Mouse (Mus musculus) heart, postnatal 4 days (tissue): Measurements from ENCODE around the gene Wnt2b. TPM values are rescaled to one million over a fixed set of nuclear protein-coding genes. Genes with fewer than 3 reads are reported as not detected.

Experiments
- DNase-seq: peaks from one replicate; pipeline ENCODE4 v3.0.0; 2021
- total RNA-seq, 2 experiments: library from RNA; stranded (reverse); gene quantifications; 2 replicates each; pipeline ENCODE4 v1.2.3; 2021

The Wnt2b gene
- 1 to 10 TPM; 1.0 to 1.7 TPM for total RNA-seq

- DNase-seq, result peak; percentile 29
These were observed at the start of gene Wnt2b for GRCm38 (mm10) chr3:104961066-104962059. TSS of gene Wnt2b (minus strand) at chr3:104961921.

- DNase-seq, result no peak
These were observed 49.1 kb upstream of the Wnt2b start for GRCm38 (mm10) chr3:105010681-105011339.

- DNase-seq, result no peak
These were observed 46.3 kb upstream of the Wnt2b start for GRCm38 (mm10) chr3:105008070-105008469.

- no peak for DNase-seq
These were observed 44.4 kb upstream of the Wnt2b start for GRCm38 (mm10) chr3:105006101-105006500.

GRCm38 (mm10) chr3:105005561-105006065 lies 43.9 kb upstream of the Wnt2b start:
- DNase-seq, result no peak

GRCm38 (mm10) chr3:105005011-105005410 lies 43.3 kb upstream of the Wnt2b start:
- DNase-seq, result no peak

GRCm38 (mm10) chr3:105003960-105004463 lies 42.3 kb upstream of the Wnt2b start:
- DNase-seq, result no peak

GRCm38 (mm10) chr3:105001374-105001773 lies 39.7 kb upstream of the Wnt2b start:
- DNase-seq, result no peak

GRCm38 (mm10) chr3:105000561-105000960 lies 38.8 kb upstream of the Wnt2b start:
- DNase-seq, result no peak

GRCm38 (mm10) chr3:104997563-104997962 lies 35.8 kb upstream of the Wnt2b start:
- no peak for DNase-seq

- DNase-seq, result no peak
These were observed 34.0 kb upstream of the Wnt2b start for GRCm38 (mm10) chr3:104995707-104996106.

- no peak for DNase-seq
These were observed 32.7 kb upstream of the Wnt2b start for GRCm38 (mm10) chr3:104994415-104994841.

GRCm38 (mm10) chr3:104993800-104994199 lies 32.1 kb upstream of the Wnt2b start:
- peak; percentile 40 for DNase-seq

- peak; percentile 96 for DNase-seq
These were observed 31.1 kb upstream of the Wnt2b start for GRCm38 (mm10) chr3:104992709-104993388.

- no peak for DNase-seq
These were observed 30.0 kb upstream of the Wnt2b start for GRCm38 (mm10) chr3:104991703-104992102.

GRCm38 (mm10) chr3:104987884-104988283 lies 26.2 kb upstream of the Wnt2b start:
- DNase-seq, result no peak

- DNase-seq, result no peak
These were observed 18.0 kb upstream of the Wnt2b start for GRCm38 (mm10) chr3:104979735-104980134.

GRCm38 (mm10) chr3:104967548-104968300 lies 6.0 kb upstream of the Wnt2b start:
- peak; percentile 96 for DNase-seq

GRCm38 (mm10) chr3:104965991-104966554 lies 4.4 kb upstream of the Wnt2b start:
- DNase-seq, result no peak

GRCm38 (mm10) chr3:104965070-104965855 lies 3.5 kb upstream of the Wnt2b start:
- no peak for DNase-seq
